Mouse (Mus musculus) embryonic facial prominence, embryonic 12.5 days (tissue): Measurements from ENCODE around the gene Btrc. TPM values are rescaled to one million over a fixed set of nuclear protein-coding genes. Genes with fewer than 3 reads are reported as not detected.

Experiments
- polyA plus RNA-seq: library from polyadenylated mRNA; unstranded; fragments of >200 nt; fragmentation: Nextera tagmentation; extraction: Ambion mirVana; gene quantifications from 2 replicates; pipeline ENCODE4 v1.2.1, GENCODE M21; 2016

Gene Btrc
- polyA plus RNA-seq, 1 experiment from 2014 or later, result 59.4 TPM

Other genes starting within 250 kb of the Btrc start
- 2.8 and 3.8 TPM in 2 replicates for gene Tlx1, start 213.1 kb upstream of the Btrc start, polyA plus RNA-seq
- gene Lbx1, start 127.9 kb upstream of the Btrc start, polyA plus RNA-seq, result 0.64 and 1.2 TPM in 2 replicates
- 15.6 and 17.6 TPM in 2 replicates for gene Poll, start 196.8 kb downstream of the Btrc start, polyA plus RNA-seq
- gene Gm17018, start 196.9 kb downstream of the Btrc start, polyA plus RNA-seq, result 43.3 and 43.8 TPM in 2 replicates